Mouse (Mus musculus): ENCODE data around the gene 1810010D01Rik.

1810010D01Rik gene

DNA sequence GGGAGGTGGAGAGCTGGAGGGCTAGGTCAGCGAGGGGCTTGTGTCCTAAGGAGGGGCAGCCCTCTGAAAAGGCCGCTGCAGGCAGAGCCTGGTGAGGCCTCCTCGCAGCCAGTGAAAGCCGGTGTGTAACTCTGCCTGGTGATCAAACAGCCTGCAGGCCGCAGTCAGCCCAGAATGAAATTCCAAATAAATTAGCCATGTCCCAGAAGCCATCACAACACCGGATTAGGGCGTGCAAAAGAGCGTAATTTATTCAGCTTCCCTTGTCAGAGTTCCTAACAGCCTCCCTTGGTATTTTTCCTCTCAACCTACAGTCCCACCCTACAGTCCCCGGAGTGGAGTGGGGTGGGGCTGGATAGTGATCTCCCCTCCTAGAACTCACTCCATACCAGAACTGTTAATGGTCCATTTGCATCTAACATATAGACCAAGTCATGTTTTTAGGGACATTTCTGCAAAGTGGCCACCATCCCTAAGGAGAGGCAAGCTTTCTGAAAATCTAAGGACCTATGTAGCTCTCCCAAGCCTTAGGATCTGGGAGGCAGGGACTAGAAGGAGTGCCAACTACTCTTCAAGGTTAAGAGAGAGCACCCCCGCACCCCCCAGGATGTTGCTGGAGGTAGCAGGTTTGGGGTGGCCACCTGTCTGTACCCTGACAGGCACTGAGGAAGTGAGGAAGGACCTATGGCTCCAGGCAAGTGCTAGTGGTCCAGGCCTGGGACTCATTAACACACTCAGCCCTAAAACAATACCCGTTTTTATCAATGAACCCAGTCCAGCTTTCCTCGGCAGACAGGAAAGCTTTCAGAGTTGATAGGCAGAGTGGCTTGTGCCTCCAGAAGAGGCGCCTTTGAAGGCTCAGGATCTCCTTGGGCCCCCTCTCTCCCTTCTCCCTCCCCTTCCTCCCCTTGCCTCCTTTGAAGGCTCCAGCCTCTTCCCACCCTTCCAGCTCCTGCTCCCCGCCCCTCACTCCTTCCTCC, 4.1 kb upstream of the 1810010D01Rik start:
- no peak for DNase-seq (ENCODE audit: low read depth, low spot score)

GRCm38 (mm10) chr7:145210477-145211070, 2.7 kb upstream of the 1810010D01Rik start:
- DNase-seq (ENCODE audit: low read depth, low spot score), result no peak

GRCm38 (mm10) chr7:145206801-145207200, 1.1 kb downstream of the 1810010D01Rik start:
- DNase-seq (ENCODE audit: low read depth, low spot score), result no peak

DNA sequence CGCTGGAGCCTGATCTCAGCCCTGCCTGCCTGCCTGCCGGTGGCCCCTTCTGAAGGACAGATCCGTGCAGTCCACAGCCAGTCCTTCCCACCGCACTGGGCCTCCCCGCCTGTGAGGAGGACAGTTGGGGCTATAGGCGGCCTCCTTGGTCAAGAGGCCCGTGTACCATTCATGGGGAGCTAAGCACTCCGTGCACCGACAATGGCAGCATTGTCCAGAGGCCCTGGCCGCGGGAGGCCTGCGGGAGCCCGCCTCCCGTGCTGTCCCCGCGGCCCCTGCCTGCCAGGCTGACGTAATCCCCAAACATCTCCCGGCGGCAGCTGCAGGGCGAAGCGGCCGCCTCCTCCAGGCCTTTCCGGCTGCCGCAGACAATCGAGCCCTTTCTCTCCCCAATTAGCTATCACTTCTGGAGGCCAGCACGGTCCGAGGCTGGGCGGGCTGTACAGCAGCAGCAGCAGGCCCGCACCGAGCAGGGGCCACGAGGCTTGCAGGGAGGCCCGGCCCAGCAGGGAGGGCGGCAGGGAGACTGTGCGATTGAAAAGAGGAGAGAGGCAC, 1.8 kb downstream of the 1810010D01Rik start:
- peak; percentile 57 for DNase-seq (ENCODE audit: low read depth, low spot score)

DNA sequence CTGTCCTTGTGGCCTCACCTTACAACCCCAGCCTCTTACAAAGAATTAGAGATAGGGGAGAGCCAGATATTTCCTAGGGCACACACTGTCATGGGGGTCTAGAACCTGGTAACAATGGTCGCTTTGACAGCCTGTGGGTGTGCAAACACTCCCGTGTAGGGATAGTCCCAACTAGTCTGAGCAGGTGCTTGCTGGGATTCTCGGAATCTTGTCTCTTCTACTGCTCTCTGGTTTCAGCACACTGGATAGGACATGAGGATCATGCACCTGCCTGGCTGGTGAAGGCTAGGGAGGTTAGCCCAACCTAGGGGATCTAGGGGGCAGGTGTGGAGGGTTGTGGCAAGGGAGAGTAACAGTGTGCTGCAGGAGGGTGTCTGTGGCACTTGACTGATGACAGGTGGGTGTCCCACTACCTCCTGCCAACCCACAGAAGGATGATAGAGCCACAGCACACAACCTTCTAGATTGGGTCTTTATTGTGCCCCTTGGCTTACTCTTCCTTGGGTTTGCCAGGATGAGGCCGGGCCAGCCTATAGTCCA, 2.5 kb downstream of the 1810010D01Rik start:
- no peak for DNase-seq (ENCODE audit: low read depth, low spot score)

- DNase-seq (ENCODE audit: low read depth, low spot score), result no peak
Measured at GRCm38 (mm10) chr7:145199711-145200110, 8.2 kb downstream of the 1810010D01Rik start.

GRCm38 (mm10) chr7:145198223-145198714, 9.7 kb downstream of the 1810010D01Rik start:
- no peak for DNase-seq (ENCODE audit: low read depth, low spot score)

- no peak for DNase-seq (ENCODE audit: low read depth, low spot score)
Measured at GRCm38 (mm10) chr7:145197711-145198110, 10.2 kb downstream of the 1810010D01Rik start.

DNA sequence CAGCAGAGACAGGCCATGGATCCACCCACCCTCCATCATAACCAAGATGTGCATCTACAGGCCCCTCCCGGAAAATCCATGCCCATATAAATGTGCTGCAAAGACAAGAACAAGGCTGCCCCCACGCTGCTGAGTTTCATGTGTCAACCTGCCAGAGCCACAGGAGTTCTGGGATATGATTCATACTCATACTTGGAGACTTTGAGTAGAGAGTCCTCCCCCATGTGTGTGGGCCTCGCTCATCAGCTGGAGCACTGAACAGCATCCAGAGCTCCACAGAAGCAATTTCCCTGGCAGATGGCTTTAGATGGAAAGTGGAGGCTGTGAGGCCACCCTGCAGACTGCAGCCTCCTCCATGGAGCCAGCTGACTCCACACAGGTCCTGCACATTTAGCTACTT, 10.9 kb downstream of the 1810010D01Rik start:
- no peak for DNase-seq (ENCODE audit: low read depth, low spot score)

DNA sequence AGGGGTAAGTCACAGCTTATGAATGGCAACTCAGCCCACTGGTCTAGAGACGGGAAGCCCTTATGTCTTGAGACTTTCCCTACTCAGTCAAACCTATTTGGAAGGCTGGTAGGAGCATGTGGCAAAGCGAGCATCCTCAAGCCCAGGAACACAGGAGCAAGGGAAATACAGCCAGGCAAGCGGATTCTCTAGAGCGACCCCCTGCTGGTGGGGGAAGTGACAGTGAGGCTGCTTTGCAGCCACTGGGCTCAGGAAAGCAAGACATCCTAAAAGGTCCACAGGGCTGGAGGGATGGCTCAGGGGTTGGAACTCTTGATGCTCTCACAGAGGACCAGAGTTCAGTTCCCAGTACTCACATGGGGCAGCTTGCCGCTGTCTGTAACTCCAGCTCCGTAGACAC, 11.6 kb downstream of the 1810010D01Rik start:
- DNase-seq (ENCODE audit: low read depth, low spot score), result no peak

DNA sequence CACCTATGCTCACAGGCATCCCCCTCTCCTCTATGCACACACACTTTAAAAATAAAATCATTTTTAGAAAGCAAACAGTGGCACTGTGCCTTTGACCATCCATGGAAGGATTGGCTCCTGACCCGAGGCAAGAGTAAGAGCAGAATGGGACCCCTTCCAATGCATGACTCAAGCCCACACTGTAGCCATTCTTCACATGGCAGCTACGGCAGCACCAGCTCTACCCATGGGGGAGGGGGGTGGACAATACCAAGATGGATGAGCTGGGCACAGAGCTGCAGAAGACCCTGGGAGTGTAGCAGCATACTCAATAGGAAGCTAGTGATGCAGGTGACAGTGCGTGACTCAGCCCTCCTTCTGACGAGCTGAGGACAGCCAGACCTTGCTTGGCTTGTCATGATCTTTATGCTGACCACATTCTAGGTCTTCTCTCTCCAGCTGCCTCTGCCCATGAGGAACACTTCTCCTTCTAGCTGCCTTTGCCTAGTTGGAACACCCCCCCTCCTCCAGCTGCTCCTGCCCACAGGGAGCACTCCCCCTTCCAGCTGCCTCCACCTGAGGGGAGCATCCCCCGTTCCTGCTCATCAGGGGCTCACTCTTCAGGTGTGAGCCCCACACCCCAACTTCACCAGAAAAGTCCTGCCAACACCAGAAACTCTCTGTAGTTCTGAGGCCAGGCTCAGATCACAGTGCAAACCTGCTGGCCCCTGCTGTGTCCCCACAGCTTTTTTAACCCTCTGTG, 12.6 kb downstream of the 1810010D01Rik start:
- no peak for DNase-seq (ENCODE audit: low read depth, low spot score)

GRCm38 (mm10) chr7:145194455-145195161, 13.3 kb downstream of the 1810010D01Rik start:
- DNase-seq (ENCODE audit: low read depth, low spot score), result no peak

- no peak for DNase-seq (ENCODE audit: low read depth, low spot score)
Measured at GRCm38 (mm10) chr7:145192836-145193235, 15.1 kb downstream of the 1810010D01Rik start.

DNA sequence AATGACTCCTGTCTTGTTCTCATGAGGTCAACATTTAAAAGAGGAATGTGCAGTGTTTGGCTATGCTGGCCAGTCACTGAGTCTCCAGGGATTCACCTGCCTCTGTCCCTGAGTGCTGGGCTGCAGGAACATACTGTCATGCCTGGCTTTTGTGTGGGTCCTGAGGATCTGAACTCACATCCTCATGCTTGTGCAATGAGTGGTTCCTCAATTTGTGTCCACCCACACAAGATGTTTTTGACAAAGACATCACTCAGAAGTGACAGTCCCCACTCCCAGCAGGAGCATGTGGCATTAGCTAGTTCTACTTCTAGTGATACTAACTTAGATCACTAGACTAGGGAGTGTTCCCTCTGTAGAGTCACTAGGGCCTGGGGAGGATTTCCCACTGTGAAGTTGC, 17.4 kb downstream of the 1810010D01Rik start:
- DNase-seq (ENCODE audit: low read depth, low spot score), result no peak

- DNase-seq (ENCODE audit: low read depth, low spot score), result no peak
Measured at GRCm38 (mm10) chr7:145189342-145189741, 18.6 kb downstream of the 1810010D01Rik start.

DNA sequence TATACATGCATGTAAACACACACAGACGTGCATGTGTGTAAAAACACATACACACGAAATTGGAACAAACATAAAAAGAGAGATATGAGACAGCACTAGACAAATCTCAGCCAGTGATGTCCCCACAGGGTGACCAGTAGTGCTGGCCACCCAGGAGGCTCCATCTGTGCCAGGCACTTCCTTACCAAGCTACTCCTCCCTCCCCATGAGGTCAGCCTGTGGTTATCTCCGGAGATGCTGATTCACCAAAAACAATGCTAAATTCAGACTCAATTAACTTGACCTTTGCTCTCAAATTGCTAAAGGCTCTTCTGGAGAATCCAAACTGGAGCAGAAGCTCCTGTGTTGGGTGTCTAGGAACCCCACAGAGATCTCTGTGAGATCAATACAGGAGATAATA, 20.1 kb downstream of the 1810010D01Rik start:
- DNase-seq (ENCODE audit: low read depth, low spot score), result no peak

DNA sequence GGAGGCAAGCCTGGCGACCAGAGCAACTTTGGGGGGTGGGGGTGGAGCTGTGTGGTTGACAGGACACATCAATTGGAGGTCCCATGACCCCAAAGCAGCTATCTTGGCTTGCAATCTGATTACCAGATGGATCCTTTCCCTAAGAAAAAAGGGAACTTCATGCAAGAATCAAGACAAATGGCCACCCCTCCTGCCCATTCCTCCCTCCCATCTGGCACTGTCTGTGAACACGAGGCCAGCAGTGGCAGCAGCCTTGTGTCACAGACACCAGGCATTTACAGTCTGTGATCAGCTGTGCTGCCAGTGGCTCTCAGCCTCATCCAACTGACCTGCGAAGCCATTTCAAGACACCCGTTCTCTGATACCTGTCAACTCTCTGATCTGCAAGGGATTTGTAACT, 25.5 kb downstream of the 1810010D01Rik start:
- DNase-seq (ENCODE audit: low read depth, low spot score), result no peak

GRCm38 (mm10) chr7:145181376-145182034, 26.4 kb downstream of the 1810010D01Rik start:
- DNase-seq (ENCODE audit: low read depth, low spot score), result no peak

DNA sequence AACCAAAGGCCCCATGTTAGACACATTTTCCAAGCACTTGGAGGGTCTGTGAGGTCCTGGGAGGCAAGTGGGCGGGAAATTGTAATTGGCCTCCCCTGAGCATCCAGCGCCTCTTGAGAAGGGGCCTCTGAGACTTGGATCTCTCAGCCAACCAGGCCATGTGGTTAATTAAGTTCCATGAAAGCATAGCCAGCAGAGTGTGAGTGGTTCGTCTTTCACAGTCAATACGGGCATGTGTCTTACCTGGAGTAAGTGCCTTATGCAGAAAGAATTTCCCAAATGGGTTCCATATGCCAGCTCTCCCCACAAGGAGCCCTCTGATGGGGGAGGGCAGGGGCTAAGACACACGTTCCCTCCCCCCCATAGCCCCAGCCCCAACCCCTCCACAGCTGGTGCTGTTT, 28.2 kb downstream of the 1810010D01Rik start:
- DNase-seq (ENCODE audit: low read depth, low spot score), result no peak
